Mouse (Mus musculus): Measurements from ENCODE around the gene Ndufs3.

Gene Ndufs3

DNA sequence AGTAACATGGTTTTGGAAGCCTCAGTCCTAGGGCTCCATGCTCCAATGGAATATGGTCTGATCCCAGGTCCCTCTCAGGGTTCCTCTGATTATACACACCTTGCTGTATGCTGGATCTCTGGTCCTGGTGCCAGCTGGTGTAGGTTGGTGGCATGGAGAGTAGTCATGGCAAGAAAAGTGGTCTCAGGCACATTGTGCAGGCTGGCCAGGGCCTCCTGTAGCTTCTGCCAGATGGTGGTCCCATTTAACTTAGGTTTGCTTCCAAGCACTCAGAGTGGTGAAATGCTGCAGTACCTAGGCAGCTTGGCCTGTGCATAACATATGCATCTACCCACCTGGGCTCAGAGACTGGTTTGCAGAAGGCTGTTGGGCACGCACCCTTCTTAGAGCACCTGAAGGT, 54.2 kb downstream of the Ndufs3 start:
- no peak for DNase-seq (ENCODE audit: low spot score in 2 of 2)

DNA sequence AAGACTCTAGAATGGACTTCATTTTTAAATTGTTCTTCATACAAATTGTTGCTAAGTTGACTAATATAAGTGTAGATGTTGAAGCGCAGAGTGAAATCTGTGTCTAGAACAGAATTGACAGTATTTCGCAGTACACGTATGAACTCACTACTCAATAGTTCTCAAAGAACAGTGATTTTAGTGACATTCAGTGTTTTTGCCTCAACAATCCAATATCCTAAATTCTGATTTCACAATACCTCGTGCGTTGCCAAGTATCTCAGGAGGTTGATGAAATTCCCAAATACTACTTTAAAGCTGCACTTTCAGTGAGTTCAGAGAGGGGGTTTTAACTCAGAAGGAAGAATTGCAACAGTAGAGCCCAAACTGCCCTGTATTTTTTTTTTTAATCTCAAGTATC, 56.3 kb downstream of the Ndufs3 start:
- no peak for DNase-seq (ENCODE audit: low spot score in 2 of 2)

DNA sequence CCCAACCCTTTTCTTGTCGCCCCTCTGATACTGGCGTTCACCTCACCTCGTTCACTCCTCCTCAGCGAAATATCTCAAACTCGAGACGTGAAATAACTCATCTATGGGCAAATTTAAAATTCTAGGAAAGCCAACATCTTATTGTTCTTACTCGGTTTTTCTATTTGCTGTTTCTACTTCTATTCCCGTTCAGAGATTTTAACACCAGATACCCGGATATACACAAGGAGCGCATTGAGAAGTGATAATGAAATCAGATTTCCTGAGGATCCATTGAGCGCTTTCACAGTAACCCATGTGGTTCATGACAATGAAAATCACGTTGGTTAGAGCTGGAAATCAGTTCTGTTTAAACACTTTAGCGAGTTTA, 57.0 kb downstream of the Ndufs3 start:
- DNase-seq (ENCODE audit: low spot score in 2 of 2): no peak

GRCm38 (mm10) chr2:90846955-90847680, 57.5 kb downstream of the Ndufs3 start, which contains the start of gene Mtch2:
Mtch2 (plus strand) TSS chr2:90847155.
- DNase-seq (ENCODE audit: low spot score in 2 of 2): peak; percentile 98 to 99

DNA sequence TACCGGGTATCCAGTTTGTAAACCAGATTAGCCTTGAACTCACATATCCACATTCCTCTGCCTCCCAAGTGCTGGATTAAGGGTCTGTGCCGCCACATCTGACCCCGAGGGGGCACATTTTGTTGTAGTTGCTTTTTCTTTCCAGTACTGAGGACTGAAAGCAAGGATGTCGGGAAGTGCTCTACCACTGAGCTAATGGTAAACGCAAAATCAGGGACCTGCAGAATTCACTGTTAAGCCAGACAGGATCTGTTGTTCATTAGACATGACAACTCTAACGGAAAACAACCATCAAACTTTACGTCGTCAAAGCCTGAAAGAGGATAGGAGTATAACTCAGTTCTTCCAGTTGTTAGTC, 58.1 kb downstream of the Ndufs3 start:
- DNase-seq (ENCODE audit: low spot score in 2 of 2): peak; percentile 42 to 57

GRCm38 (mm10) chr2:90846171-90846570, 58.5 kb downstream of the Ndufs3 start:
- peak; percentile 44 to 60 for DNase-seq (ENCODE audit: low spot score in 2 of 2)

GRCm38 (mm10) chr2:90845234-90845633, 59.4 kb downstream of the Ndufs3 start:
- no peak for DNase-seq (ENCODE audit: low spot score in 2 of 2)
